In the genomic region with DNA sequence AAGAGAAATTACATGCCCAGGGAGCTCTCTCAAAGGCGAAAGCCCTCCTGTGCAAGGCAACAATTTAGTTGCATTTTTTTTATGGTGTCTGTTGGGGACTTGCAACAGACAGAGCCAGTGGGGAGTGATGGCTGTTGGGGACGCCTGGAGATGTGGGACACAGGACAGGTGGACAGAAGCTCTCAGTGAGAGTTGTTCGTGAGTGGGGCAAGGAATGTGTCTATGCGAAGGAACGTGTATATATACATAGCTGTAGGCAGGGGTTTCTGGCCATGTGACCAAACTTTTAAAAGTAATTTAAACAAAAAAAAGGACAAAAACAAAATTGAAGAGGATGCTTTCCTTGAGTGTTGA, we compare ENCODE assay signal across 9 mouse cellular contexts. TPM values are rescaled to one million over a fixed set of nuclear protein-coding genes. Genes with fewer than 3 reads are reported as not detected.
DNase-seq lines count a peak whose midpoint lies in the region; ATAC-seq and TF ChIP-seq lines count a peak whose summit lies in the region.
"Had no signal": no experiment of that assay in that cellular context is flagged by ENCODE, and none has a peak within 500 bp of the region (broad histone marks: within the 10 kb centered on the region; RNA-seq: fewer than 3 reads in every experiment).

No protein-coding gene starts in this region.

- H3K4me2 ChIP-seq in lung, embryonic 14.5 days: peak overlapping the region; percentile 41
- 0 out of 2 replicates have a peak overlapping the region, but pooled peaks have one; percentile 0 for H3K4me2 ChIP-seq in hindbrain, embryonic 15.5 days
- H3K4me2 ChIP-seq in neural tube, embryonic 15.5 days: peak overlapping the region; percentile 22

- ATAC-seq in lung, embryonic 14.5 days (ENCODE audit: insufficient read depth): peak; percentile 40; the same call in 1 of the 2 replicates
- ATAC-seq in hindbrain, embryonic 15.5 days (ENCODE audit: low FRiP score, low read depth): no peak
- 0 out of 2 replicates have a peak, but pooled peaks have one; percentile 12 for ATAC-seq in neural tube, embryonic 15.5 days (ENCODE audit: low FRiP score)

- no peak overlapping the region for H3K4me3 ChIP-seq in lung, embryonic 14.5 days (ENCODE audit: low read depth, low read length)
- H3K4me3 ChIP-seq in hindbrain, embryonic 15.5 days: no peak overlapping the region
- no peak overlapping the region for H3K4me3 ChIP-seq in neural tube, embryonic 15.5 days (replicated peaks)

- H3K36me3 ChIP-seq in lung, embryonic 14.5 days (ENCODE audit: insufficient read depth): peaks cover 33% of the 10 kb centered on the region; the same call in 1 of the 2 replicates
- H3K36me3 ChIP-seq in hindbrain, embryonic 15.5 days: 0 out of 2 replicates have a peak, but pooled peaks cover 3% of the 10 kb centered on the region
- no peaks in the 10 kb centered on the region for H3K36me3 ChIP-seq in neural tube, embryonic 15.5 days

- DNase-seq in heart, adult 11 months: peak; percentile 75
- DNase-seq in heart, adult 18-20 months: no peak
- no peak for DNase-seq in lung, embryonic 14.5 days
- no peak for DNase-seq in lung, postnatal 36 days
- DNase-seq in adrenal gland, postnatal 10 days: no peak
- DNase-seq in thymus, postnatal 10 days (ENCODE audit: low spot score in 2 of 2): no peak
- DNase-seq: liver had no signal

- H3K27ac ChIP-seq in lung, embryonic 14.5 days (ENCODE audit: low read depth): peak overlapping the region; percentile 77; the same call in 1 of the 2 replicates
- 0 out of 2 replicates have a peak overlapping the region, but pooled peaks have one; percentile 0 for H3K27ac ChIP-seq in hindbrain, embryonic 15.5 days (replicated peaks)
- 0 out of 2 replicates have a peak overlapping the region, but pooled peaks have one; percentile 39 for H3K27ac ChIP-seq in neural tube, embryonic 15.5 days (replicated peaks)

- peaks cover 35% of the 10 kb centered on the region; the same call in 1 of the 2 replicates for H3K4me1 ChIP-seq in lung, embryonic 14.5 days (ENCODE audit: insufficient read depth)
- peaks cover 34% of the 10 kb centered on the region for H3K4me1 ChIP-seq in hindbrain, embryonic 15.5 days (replicated peaks)
- H3K4me1 ChIP-seq in neural tube, embryonic 15.5 days: peaks cover 29% of the 10 kb centered on the region

- no peak for TF ChIP-seq CTCF in lung, embryonic 14.5 days (IDR thresholded peaks at IDR 0.05; ENCODE audit: low read depth)

- no peaks in the 10 kb centered on the region for H3K27me3 ChIP-seq in lung, embryonic 14.5 days (ENCODE audit: insufficient read depth, low read length)
- no peaks in the 10 kb centered on the region for H3K27me3 ChIP-seq in hindbrain, embryonic 15.5 days
- no peaks in the 10 kb centered on the region for H3K27me3 ChIP-seq in neural tube, embryonic 15.5 days (replicated peaks)

- H3K9me3 ChIP-seq in lung, embryonic 14.5 days (ENCODE audit: low read depth, low read length): no peaks in the 10 kb centered on the region
- H3K9me3 ChIP-seq in hindbrain, embryonic 15.5 days: no peaks in the 10 kb centered on the region
- H3K9me3 ChIP-seq in neural tube, embryonic 15.5 days (replicated peaks): no peaks in the 10 kb centered on the region

- WGBS in lung, embryonic 14.5 days: 19% methylated on average over 5 of the region's 5 CpGs
- WGBS in hindbrain, embryonic 15.5 days: 45% methylated on average over 5 of the region's 5 CpGs
- 26% methylated on average over 5 of the region's 5 CpGs for WGBS in neural tube, embryonic 15.5 days

- no peak overlapping the region for H3K9ac ChIP-seq in lung, embryonic 14.5 days
- no peak overlapping the region for H3K9ac ChIP-seq in hindbrain, embryonic 15.5 days
- no peak overlapping the region for H3K9ac ChIP-seq in neural tube, embryonic 15.5 days (replicated peaks)

RNA-seq across cellular contexts. Expression of a gene that starts 39.6 kb away (rescaled TPM):
- 10 to 100 TPM; 49.2 to 51.9 TPM for total RNA-seq in heart, adult 18-20 months (2021)
- 48.8 TPM in 2 replicates for polyA plus RNA-seq in lung, embryonic 14.5 days (2014; fragmentation: Nextera tagmentation; extraction: Ambion mirVana)
- polyA plus RNA-seq in hindbrain, embryonic 15.5 days (2015; fragmentation: Nextera tagmentation; extraction: Ambion mirVana): 44.2 and 57.0 TPM in 2 replicates
- polyA plus RNA-seq in neural tube, embryonic 15.5 days (2015; fragmentation: Nextera tagmentation; extraction: Ambion mirVana): 28.8 and 31.4 TPM in 2 replicates
- 100 to 1,000 TPM; 117 to 131 TPM for total RNA-seq in adrenal gland, postnatal 10 days (2021)

Comparison
In these comparisons a context has a peak if more than half of its experiments do, and no peak if none do; other contexts are left out.
1. H3K27ac ChIP-seq: peak in every context shown above with its lines; median percentile 77 in lung, embryonic 14.5 days; 39 in neural tube, embryonic 15.5 days; 0 in hindbrain, embryonic 15.5 days.